Mouse (Mus musculus) NIH3T3 (cell line): ENCODE measurements around the gene Rbfox1.
A peak's percentile ranks its signal among the peaks of the same experiment; 100 is the strongest.

ENCODE experiments used
- DNase-seq: peaks from one replicate; pipeline ENCODE4 v3.0.0-alpha.2; 2012; ENCODE audit warnings: low read depth

Rbfox1 gene

DNA sequence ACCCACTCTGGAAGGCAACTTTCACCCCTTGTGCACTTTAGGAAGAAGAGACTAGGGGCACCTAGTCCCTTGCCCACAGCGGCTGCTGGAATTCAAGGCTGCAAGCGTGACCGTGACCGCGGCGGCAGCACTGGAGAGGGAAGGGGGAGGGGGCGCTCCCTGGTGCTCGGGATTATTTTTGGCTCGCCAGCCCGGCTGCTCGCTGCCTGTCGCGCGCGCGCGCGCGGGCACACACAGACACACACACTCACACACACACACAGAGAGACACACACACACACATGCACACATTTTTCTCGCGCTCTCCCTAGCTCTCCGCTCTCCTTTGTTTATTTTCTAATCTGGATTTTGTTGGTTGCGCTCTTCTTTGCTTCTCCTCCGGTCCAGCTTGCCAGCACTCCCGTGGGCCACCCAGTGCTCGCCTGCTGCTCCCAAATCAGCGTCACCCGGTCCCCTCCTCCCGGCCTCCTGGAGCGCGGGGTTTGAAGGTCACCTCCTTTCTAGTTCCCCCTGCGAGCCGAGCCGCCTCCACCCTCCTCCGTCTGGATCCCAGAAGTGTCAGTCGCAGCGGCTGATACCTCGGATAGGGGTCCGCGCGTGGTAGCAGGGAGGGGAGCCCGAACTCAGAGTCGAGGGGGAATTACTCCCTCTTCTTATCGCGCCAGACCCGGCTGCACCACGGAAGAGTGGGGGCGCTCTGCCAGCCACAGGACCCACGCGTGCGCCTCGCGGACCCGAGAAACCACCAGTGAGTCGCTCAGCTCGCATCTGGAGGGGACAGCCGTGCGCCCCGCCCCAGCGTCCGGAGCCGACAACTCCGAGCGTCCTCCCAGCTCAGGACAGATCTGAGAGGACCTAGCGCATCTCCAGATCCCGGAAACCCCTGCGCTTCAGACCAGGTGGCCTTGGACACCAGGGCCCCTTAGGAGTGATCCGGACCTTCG is at the start of gene Rbfox1:
Gene Rbfox1, plus strand, starts transcription at position 610 of the 944 bp plus-strand sequence.
- DNase-seq = no peak

DNA sequence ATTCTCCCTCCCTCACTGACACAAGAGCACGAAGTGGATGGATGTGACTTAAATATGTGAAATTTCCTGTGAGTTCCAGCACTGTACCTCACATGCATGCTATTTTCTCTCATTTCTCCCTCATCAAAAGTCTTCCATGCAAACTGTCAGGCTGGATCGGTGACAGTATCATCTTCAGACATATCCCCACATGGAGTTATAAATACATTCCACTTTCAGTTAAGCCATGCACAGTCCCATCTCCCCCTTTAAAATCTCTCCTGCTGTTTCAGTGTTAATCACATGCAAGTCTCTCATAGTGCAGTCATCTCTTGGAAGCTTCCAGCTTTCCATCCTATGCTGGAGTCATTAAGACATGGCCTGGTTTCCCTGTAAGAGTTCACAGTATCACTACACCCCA is 48.4 kb upstream of the Rbfox1 start:
- no peak for DNase-seq

DNA sequence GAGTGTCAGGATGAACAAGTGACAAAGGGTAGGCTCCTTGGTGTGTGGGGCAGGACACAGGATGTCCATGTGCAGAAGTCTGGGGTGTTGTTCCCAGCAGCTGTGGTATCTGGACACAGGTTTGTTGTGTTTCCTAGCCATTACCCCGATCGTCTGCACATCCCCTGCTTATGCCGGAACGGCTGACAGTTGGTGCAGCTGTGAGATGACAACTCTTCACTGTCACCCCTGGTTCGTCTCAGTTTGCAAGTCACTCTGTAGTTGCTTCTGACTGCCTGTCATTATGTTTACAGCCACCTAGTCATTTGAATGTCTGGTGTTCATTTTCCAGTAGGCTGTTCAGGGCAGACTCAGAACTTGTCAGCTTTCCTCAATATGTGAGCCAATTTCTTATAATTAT is 44.0 kb upstream of the Rbfox1 start:
- no peak for DNase-seq

DNA sequence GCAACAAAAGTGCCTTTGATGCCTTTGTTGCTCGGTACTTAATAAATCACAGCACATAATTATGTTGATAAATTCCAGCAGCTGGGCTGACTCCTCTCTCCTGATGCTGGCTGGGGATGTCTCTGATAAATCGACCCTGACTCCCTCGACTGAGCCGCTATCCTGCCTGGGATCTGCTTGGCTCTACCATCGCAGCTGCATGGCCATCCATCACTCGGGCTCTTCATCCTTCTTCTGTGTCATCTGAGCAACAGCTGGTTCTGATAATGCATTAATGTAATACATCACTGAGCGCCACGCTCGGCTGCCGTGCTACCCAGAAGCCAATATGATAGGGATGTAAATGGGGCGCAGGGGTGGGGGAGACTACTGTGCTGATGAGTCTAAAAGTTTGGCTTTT is 39.5 kb upstream of the Rbfox1 start:
- no peak for DNase-seq

DNA sequence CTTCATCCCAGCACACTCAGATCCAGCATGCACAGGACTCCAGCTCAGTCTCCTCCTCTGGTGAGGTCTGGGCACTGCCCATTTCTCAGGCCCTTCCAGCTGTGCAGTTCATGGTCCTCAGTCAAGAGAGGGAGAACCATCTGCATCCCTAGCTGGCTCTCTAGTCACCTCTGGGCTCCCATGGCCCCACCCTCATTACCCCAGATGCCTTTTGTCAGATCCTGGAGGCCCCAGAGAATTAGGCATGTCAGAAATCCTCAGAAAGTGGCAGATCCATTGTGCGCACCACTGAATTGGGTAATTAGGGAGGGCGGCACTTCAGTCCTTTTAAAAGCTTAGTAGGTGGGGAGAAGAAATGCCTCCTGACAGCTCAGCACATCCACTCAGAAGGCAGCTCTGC is 32.1 kb upstream of the Rbfox1 start:
- no peak for DNase-seq

DNA sequence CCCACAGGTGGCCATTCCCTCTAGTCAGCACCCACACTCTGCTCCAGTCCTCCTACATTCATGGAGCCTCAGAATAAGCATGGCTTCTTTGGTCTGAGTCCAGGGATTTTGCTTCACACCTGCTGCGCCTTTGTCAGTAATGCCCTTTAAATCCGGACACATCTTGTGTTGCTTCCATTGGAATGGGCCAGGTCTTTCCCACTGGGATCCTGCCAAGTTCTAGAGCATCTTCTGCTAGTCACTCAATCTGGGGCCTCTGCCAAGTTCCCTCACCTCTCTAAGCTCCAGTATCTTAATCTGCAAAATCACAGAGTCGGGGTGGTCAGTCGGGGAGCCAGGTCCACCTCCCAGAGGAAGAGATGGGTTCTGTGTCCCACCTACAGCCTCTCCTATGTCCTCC is 20.8 kb upstream of the Rbfox1 start:
- no peak for DNase-seq

DNA sequence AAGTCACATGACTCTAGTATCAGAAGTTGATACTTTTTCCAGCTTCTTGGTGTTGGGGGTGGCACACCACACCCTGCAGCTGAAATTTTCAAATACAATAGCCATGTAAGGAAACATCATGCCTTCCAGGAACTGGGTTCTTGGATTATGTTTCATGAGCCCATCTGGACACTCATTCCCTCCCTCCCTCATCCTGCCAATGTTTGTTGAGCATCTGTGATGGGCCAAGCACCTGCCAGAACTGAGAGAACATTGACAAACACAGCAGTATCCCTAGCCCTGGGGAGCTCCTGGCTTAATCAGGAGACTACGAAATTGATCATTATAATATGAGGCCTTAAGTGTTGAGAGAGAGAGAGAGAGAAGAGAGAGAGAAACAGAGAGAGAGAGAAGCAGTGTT is 18.2 kb upstream of the Rbfox1 start:
- DNase-seq = no peak

DNA sequence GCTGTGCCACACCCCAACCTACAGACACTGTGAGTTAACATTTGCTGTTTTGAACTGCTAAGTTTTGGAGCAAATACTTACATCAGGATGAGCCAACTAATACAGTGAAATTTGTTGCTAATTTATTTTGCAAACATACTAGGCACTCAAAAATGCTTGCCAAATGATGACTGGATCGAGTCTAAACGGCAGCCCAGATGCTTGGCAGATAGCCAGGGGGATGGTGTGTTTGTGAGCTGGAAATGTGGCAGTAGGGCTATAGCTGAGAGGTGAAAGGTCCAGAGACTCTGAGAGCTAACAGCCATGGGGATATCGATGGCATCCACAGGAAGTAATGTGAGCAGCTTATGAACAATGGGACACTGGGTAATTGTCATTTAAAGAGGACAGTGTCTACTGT is 14.8 kb upstream of the Rbfox1 start:
- DNase-seq = peak; percentile 33

DNA sequence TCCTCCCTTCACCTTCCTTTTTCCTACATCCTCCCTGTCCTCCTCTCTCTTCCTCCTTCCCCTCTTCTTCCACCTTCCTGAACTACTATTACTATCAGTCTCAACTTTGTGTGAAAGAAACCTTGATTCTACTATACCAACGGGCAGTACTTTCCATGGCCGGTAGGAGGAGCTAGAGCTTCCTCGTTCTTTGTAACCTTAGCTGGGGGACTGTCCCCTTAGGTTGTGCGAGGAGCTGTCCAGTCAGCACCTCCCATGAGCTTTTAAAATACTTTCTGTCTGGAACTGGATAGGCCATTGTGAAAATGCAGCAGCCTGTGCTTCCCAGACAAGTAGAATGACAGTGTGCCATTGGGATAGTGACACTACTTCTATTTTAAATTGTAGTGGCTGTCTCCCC is 3.3 kb upstream of the Rbfox1 start:
- peak; percentile 70 for DNase-seq

DNA sequence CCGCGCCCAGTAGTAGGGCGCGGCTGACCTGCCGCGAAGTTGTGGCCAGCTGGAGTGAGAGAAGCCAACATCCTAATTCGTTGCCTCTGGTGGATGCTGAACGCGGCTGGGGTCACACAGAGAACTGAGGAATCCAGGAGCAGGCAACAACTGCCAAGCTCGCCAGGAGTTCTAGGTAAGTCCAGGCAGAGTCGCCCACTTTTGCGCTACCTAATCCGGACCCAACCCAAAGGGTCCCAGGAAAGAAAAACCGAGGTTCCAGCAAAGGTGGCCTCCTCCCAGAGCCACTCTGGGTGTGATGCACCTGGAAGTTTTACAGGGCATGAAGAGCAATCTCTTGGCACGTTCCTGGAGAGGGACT is 515 bp downstream of the Rbfox1 start:
- no peak for DNase-seq

DNA sequence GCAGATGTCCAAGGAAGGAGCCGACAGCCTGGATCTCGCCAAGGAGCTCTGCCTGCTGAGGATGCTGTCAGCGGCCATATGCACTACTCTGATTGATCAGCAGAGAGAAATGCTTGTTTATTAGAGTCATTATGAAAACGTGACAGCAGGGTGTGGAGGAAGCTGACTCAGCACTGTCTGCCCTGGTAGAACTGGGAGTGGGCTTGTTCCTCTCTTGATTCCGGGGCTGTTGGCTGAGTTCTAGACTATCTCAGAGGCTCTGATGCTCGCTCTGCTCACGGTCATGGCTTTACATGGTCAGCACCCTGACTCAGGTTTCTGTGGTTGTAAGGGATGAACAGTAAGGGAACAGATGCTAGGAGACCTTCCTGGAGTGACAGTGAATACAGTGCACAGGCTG is 10.4 kb downstream of the Rbfox1 start:
- DNase-seq = no peak

DNA sequence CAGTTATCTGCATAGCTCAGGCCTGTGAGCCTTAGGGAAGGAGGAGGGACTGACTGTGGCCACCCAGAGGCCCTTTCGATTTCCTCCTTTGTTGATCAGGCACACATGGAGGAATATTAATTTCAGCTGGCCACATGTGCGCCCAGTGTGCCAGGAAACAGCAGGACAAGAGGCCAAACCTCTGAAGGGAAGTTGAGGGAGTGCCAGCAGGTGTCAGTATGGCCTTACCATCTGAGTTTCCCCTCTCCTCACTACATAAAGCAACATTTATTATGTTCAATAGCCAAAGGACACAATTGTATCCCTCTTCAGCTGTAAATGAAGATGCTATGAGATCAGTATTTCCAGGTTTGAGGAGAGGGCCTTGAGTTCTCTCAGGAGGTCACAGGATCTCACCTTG is 13.2 kb downstream of the Rbfox1 start:
- peak; percentile 8 for DNase-seq

DNA sequence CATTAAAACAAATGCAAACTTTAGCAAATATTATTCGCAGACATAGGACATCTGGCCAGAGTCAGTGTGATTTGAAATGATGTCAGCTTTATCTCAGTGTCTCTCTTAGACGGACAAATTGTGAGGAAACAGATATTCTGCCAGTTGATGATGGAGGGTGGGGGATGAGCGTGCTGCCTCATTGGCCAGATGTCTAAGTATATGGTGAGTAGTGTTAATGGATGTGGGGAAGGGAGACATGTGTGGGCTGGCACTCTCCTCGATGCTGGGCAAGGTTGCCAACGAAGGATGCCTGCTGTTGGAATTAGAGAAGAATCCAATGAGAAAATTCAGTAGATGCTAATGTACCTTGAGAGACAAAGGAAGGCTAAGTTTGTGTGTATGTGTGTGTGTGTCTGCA is 25.6 kb downstream of the Rbfox1 start:
- no peak for DNase-seq

DNA sequence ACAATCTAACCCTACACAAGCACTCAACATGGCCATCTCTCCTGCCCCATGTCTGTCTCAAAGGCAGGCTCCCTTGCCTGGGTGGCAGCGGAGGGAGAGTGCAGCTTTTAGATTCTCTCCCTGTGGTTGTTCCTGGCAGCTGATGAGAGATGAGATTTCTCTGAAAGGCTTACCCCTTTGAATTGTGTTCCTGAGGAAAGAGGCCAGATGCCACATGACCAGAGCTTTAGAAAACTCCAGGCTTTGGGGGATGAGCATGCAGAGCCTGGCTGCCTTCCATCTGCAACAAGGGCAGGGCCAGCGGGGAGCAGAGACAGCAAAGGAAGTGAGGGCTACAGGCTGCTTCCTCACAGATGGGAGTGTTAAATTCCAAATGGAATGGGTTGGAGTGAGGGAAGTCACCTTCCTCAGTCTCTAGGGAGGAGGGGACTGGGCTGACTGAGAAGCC is 26.7 kb downstream of the Rbfox1 start:
- peak; percentile 3 for DNase-seq

DNA sequence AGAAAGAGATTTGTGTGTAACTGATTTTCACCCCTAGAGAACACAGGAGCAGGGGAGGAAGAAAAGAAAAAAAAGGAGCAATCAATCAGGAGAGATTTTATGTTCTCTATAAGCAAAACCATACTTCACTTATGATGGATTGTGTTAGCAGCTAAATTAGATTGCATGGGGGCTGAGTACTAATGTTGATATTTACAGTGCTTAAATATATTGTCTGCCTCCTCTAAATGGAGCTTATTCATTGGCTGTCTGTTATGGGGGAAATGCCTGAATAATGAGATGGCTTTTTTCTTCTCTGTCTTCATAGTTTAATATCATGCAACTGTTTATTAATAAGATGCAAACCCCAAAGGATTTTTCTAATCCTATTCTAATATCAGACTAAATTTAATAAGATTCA is 32.8 kb downstream of the Rbfox1 start:
- DNase-seq = no peak

DNA sequence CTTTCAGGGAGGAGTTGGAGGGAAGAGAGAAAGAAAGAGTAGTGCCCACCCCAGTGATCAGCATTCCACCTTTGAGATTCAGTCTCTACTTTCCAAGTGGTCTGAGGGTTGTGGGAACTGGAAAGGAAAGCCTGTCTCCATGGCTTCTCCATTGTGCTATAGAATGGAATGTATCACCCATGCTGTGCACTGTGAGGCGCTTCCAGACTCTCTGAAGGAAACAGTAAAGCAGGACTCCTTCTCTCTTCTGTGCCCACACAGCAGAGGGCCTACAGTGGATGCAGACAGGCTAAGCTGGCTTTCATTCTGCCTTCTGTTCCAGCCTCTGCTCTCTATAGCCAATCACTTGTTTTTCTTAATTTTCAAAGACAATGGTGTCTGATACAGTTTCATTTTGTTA is 41.8 kb downstream of the Rbfox1 start:
- DNase-seq = no peak

DNA sequence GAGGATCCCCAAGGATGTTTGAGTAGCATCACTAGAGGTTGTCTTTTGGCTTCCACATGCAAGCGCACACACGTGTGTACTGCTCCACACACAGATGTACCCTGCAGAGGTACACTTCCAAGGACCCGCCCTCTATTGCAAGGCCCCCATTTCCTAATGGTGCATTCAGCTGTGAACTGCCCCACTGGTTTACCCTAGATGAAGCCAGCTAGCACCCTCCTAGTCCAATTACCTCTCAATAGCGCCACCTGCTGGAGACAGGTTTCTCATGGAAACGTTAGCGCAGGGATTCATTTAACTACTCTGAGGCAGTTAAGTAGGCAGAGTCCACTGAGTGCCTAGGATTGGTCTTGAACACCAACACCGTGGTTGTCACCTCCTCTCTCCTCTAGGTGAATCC is 46.5 kb downstream of the Rbfox1 start:
- peak; percentile 70 for DNase-seq

DNA sequence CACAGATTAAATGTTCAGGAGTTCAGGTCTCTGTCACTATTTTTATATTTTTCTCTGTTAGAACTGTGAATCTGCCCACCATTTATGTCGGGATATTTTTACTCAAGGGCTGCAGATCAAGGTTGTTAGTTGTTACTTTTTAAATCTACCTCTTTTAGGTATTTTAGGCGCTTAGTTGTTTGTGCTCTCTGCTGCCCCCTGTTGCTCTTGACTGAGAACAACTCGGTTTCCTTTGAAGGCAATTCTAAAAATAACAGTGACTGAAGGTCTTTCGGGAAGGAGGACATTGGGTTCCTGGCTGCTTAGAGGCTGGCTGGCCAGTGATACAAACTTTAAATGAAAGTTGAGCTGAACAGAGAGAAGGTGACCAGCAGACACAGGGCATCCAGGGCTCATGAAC is 54.9 kb downstream of the Rbfox1 start:
- DNase-seq = peak; percentile 25

DNA sequence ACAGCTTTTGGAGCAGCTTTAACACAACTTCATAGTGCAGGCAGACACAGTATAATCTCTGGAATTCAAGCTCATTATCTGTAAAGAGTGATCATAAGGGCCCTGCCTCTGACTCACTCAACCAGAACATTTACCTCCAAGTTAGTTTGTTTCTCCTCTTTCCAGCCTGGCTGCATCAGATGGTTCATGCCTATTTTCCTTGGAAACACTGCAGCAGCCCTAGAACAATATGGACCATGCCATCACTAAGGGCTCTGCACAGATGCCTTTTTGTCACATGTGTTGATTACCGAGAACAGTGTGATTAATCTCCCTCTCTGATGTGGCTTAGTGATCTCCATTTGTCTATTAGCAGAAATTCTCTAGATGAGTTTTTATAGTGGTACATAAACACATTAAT is 60.5 kb downstream of the Rbfox1 start:
- no peak for DNase-seq

DNA sequence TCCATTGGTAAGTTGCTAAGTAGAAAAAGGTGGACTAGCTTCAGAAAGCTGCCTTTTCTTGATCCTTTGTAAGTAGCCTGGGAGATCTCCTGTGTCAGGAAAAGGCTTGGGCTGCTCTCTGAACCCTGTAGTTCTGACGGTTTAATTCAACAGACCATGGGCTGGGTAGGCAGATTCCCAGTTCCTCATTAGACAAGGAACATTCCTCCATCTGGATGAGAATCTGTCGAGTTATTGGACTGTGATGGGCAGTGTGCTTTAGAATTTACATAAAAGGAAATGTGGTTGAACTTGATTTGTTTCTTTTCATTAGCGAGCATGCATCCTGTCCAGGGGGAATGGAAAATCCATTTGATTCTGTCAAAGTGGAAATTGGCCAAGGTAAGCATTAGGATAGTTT is 68.0 kb downstream of the Rbfox1 start:
- no peak for DNase-seq

DNA sequence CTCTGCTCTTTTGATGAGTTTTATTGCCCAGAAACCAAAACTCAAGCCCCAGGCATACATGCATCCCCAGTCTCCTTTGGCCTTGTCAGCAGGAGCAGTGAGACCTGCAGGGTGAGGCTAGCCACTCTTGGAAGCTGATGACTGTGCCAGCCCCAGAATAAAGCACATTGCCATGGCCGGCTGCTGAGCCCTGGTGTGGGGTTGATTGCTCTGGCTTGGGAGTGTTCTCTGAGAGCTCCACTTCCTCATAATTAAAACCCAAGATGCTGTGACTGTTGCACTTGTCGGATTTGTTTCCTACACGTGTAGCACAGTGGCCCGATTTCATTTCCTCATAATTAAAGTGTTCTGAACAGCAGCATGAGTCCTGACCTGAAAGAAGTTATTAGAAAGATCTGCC is 72.3 kb downstream of the Rbfox1 start:
- DNase-seq = no peak

DNA sequence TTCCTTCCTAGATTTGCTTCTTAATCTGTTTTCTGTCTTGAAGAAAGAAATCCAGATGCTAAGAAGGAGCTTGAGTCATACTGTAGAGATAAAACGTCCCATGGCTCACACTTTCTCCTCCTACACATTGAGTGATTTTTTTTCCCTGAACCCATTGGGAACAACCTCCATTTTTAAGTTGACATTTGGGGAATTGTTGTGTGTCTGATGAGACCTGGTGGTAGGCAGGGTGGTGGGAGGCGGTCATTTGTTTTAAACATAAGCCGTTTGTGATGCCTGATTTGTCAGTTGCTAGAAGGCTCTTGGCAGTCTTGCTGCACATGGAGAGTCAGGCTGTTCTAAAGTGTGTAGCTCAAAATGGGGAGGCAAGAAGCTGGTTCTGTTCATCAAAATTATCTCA is 76.6 kb downstream of the Rbfox1 start:
- DNase-seq = no peak

DNA sequence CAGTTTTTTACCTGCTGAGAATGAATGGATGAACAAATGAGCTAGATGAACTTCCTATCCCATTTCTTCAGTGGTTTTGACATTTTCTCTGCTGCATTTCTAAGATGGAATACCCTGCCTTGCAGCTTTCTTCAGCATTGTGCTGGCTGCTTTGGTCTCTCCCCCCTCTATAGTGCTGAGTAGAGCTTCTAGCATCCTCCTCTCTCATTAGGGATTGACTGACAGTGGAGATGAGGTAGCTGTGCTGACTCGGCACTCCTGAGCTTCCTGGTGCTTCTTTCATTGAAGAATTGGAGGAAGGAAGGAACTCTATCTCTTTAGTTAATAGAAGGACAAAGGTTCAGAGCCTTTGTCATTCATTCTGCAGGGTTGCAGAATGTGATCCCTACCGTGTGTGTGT is 89.0 kb downstream of the Rbfox1 start:
- DNase-seq = no peak
